Mouse (Mus musculus): Measurements from ENCODE around the gene Gpc6.

- TF ChIP-seq CTCF (conservative IDR thresholded peaks at IDR 0.05 in 1 of 2, IDR thresholded peaks at IDR 0.05 in 1 of 2; ENCODE audit: low read depth in 2 of 2, low read length in 2 of 2) (no peak), POLR2A (IDR thresholded peaks at IDR 0.05; ENCODE audit: low read depth, low read length) (no peak), MEF2A (IDR thresholded peaks at IDR 0.05; ENCODE audit: borderline replicate concordance, low read depth, low read length) (no peak), RAD21 (IDR thresholded peaks at IDR 0.05; ENCODE audit: low read depth, low read length) (no peak), ZC3H11A (IDR thresholded peaks at IDR 0.05; ENCODE audit: low read depth, low read length) (no peak), POLR2AphosphoS2 (IDR thresholded peaks at IDR 0.05; ENCODE audit: low read depth, low read length) (no peak), ZKSCAN1 (IDR thresholded peaks at IDR 0.05; ENCODE audit: borderline replicate concordance, low read depth, low read length) (no peak), EP300 (IDR thresholded peaks at IDR 0.05; ENCODE audit: low read length) (no peak), ETS1 (conservative IDR thresholded peaks at IDR 0.05; ENCODE audit: low read depth, low read length) (no peak), SMC3 (IDR thresholded peaks at IDR 0.05; ENCODE audit: low read depth, low read length) (no peak), E2F4 (IDR thresholded peaks at IDR 0.05; ENCODE audit: insufficient replicate concordance, low read depth, low read length) (no peak), ZMIZ1 (IDR thresholded peaks at IDR 0.05; ENCODE audit: low read depth, low read length) (no peak), MAZ (IDR thresholded peaks at IDR 0.05; ENCODE audit: low read depth, low read length) (no peak)
Measured at GRCm38 (mm10) chr14:117956051-117956450, 1030.9 kb downstream of the Gpc6 start.

All from CH12.LX (cell line).